Mouse (Mus musculus): ENCODE results near the gene Trp53. TPM values are rescaled to one million over a fixed set of nuclear protein-coding genes. Genes with fewer than 3 reads are reported as not detected.
"Not testable (repeated sequence)": the region's sequence is repeated elsewhere in the genome, so short reads cannot be mapped to it uniquely, and the experiment has no call there.

The Trp53 gene
- polyA plus RNA-seq, 1 experiment from 2014 or later, result 77.6 TPM

- peaks cover 35% of the 10 kb centered on the region for H3K4me1 ChIP-seq (replicated peaks)
- H3K4me2 ChIP-seq, result peak overlapping the region; percentile 99
- H3K9ac ChIP-seq, result peak overlapping the region; percentile 89
- WGBS, result under 1% methylated on average over 67 of the region's 73 CpGs
- peaks cover 5% of the 10 kb centered on the region; the same call in 1 of the 2 replicates for H3K27me3 ChIP-seq
- H3K9me3 ChIP-seq, result no peaks in the 10 kb centered on the region
- peak overlapping the region; percentile 70 for H3K27ac ChIP-seq (replicated peaks)
- peaks cover 17% of the 10 kb centered on the region for H3K36me3 ChIP-seq
- H3K4me3 ChIP-seq, result peak overlapping the region; percentile 71
- ATAC-seq (ENCODE audit: low read depth), result peak; percentile 52
Observed at GRCm38 (mm10) chr11:69604795-69605664, 24.9 kb downstream of the Trp53 start.

DNA sequence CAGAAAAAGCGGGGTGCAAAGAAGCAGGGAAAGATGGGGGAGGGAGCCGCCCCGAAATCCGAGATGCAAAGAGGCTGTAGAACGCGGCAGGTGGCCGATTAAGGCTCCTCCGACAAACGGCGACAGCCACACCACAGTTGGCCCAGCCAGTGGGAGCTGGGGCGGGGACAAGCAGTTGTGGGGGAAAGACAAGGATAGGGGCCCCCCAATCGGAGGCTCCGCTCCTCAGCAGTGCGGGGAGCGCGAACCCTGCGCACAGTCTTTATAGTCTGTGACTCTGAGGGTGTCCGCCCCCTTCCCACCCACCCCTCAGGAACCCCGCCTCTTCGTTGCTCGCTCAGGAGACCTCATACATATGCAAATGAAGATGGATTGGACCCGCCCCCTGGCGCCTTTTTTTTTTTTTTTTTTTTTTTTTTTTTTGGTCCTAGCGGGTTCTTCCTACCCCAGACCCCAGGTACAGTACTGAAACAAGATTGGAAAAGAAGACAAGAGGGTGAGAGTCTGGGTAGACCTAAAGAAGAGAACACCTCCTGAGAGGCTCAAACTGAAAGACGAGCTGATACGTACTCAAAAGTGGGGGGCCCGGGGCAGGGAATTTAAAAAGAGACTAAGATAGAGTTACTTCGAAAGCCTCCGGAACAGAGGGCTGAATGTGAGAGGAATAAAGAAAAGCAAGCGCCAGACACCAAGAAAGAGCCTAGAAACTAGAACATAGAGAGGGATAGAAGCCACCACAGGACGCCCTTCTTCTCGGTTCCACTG is 25.7 kb downstream of the Trp53 start, which contains the start of gene Atp1b2:
Gene Atp1b2, minus strand, starts transcription at position 217 of the 765 bp plus-strand sequence.
- H3K4me2 ChIP-seq, result peak within 1 kb of the TSS; percentile 99
- peak; percentile 89 for ATAC-seq (ENCODE audit: low read depth)
- peaks cover 26% of the 10 kb centered on the region for H3K4me1 ChIP-seq (replicated peaks)
- peak within 1 kb of the TSS; percentile 71 for H3K4me3 ChIP-seq
- H3K27me3 ChIP-seq, result peaks cover 5% of the 10 kb centered on the region; the same call in 1 of the 2 replicates
- peak within 1 kb of the TSS; percentile 89 for H3K9ac ChIP-seq
- 2% methylated on average over 29 of the region's 32 CpGs for WGBS
- peaks cover 15% of the 10 kb centered on the region for H3K36me3 ChIP-seq
- no peaks in the 10 kb centered on the region for H3K9me3 ChIP-seq
- peak within 1 kb of the TSS; percentile 70 for H3K27ac ChIP-seq (replicated peaks)

- no peak for ATAC-seq (ENCODE audit: low read depth)
- peaks cover 26% of the 10 kb centered on the region for H3K4me1 ChIP-seq (replicated peaks)
- H3K4me3 ChIP-seq, result peak overlapping the region; percentile 71; the same call in 1 of the 2 replicates
- WGBS, result 63% methylated on average over 2 of the region's 2 CpGs
- H3K36me3 ChIP-seq, result peaks cover 13% of the 10 kb centered on the region
- peaks cover 5% of the 10 kb centered on the region; the same call in 1 of the 2 replicates for H3K27me3 ChIP-seq
- no peak overlapping the region for H3K9ac ChIP-seq
- no peak overlapping the region for H3K27ac ChIP-seq (replicated peaks)
- H3K9me3 ChIP-seq, result no peaks in the 10 kb centered on the region
- H3K4me2 ChIP-seq, result peak overlapping the region; percentile 99
Observed at GRCm38 (mm10) chr11:69606491-69606795, 26.3 kb downstream of the Trp53 start.

- Histone ChIP-seq H3K9ac (no peak overlapping the region), H3K9me3 (no peaks in the 10 kb centered on the region), H3K4me1 (replicated peaks) (peaks cover 22% of the 10 kb centered on the region), H3K36me3 (peaks cover 9% of the 10 kb centered on the region), H3K27ac (replicated peaks) (no peak overlapping the region), H3K4me3 (no peak overlapping the region), H3K4me2 (no peak overlapping the region), H3K27me3 (peaks cover 5% of the 10 kb centered on the region; the same call in 1 of the 2 replicates)
- WGBS, result 77% methylated on average over 2 of the region's 2 CpGs
- ATAC-seq (ENCODE audit: low read depth), result no peak
Observed at GRCm38 (mm10) chr11:69606832-69607231, 26.7 kb downstream of the Trp53 start.

GRCm38 (mm10) chr11:69608525-69608924 is 28.4 kb downstream of the Trp53 start:
- no peak overlapping the region for H3K27ac ChIP-seq (replicated peaks)
- H3K36me3 ChIP-seq, result no peaks in the 10 kb centered on the region
- H3K4me1 ChIP-seq (replicated peaks), result peaks cover 20% of the 10 kb centered on the region
- H3K27me3 ChIP-seq, result peaks cover 5% of the 10 kb centered on the region; the same call in 1 of the 2 replicates
- no peaks in the 10 kb centered on the region for H3K9me3 ChIP-seq
- no peak for ATAC-seq (ENCODE audit: low read depth)
- WGBS, result 89% methylated on average over 3 of the region's 3 CpGs
- H3K4me2 ChIP-seq, result no peak overlapping the region
- no peak overlapping the region for H3K4me3 ChIP-seq
- H3K9ac ChIP-seq, result no peak overlapping the region

DNA sequence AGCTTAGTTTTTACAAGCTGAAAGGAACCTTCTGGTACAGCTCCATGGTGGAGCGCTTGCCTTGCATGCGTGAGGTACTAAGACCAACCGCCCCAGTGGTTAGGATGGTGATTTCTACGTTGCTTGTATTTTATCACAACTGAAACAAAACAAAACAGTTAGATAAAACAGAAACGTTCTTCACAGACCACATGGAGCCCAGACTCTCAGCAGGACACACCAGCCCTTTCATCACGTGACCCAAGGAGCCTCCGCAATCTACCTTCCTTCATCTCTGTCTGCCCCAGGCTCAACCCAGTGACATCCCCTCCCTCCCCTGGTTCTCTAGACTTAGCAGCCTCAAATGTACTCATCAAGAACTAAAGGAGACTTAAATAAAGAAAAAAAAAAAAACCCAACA is 29.3 kb downstream of the Trp53 start:
- 59% methylated on average over 7 of the region's 7 CpGs for WGBS
- Histone ChIP-seq H3K4me3 (no peak overlapping the region), H3K4me1 (replicated peaks) (peaks cover 16% of the 10 kb centered on the region), H3K27ac (replicated peaks) (no peak overlapping the region), H3K27me3 (no peaks in the 10 kb centered on the region), H3K9ac (no peak overlapping the region), H3K36me3 (no peaks in the 10 kb centered on the region), H3K9me3 (no peaks in the 10 kb centered on the region), H3K4me2 (no peak overlapping the region)
- ATAC-seq (ENCODE audit: low read depth), result no peak

DNA sequence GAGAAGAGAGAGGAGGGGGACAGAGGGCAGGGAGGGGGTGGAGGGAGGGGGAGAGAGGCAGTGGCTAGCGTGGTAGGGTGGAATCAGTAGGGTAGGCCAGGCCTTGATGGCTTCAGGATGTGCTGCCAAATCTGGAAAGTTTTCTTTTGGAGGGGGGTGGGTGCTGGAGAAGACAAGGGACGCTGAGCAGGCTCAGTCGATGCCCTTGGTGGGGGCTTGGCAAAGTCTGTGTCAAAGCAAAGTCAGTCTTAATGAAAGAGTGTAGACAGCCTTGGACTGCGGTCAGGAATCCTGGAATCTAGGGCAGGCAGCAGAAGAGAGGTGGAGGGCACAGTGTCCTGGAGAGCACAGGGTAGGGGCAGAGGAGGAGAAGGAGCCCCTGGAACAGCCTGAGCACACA is 30.7 kb downstream of the Trp53 start:
- no peak for ATAC-seq (ENCODE audit: low read depth)
- no peaks in the 10 kb centered on the region for H3K36me3 ChIP-seq
- H3K27me3 ChIP-seq, result peaks cover 8% of the 10 kb centered on the region; the same call in 1 of the 2 replicates
- H3K4me2 ChIP-seq, result no peak overlapping the region
- no peaks in the 10 kb centered on the region for H3K9me3 ChIP-seq
- H3K27ac ChIP-seq (replicated peaks), result no peak overlapping the region
- no peak overlapping the region for H3K9ac ChIP-seq
- WGBS, result 63% methylated on average over 4 of the region's 4 CpGs
- H3K4me3 ChIP-seq, result no peak overlapping the region
- peaks cover 9% of the 10 kb centered on the region for H3K4me1 ChIP-seq (replicated peaks)

DNA sequence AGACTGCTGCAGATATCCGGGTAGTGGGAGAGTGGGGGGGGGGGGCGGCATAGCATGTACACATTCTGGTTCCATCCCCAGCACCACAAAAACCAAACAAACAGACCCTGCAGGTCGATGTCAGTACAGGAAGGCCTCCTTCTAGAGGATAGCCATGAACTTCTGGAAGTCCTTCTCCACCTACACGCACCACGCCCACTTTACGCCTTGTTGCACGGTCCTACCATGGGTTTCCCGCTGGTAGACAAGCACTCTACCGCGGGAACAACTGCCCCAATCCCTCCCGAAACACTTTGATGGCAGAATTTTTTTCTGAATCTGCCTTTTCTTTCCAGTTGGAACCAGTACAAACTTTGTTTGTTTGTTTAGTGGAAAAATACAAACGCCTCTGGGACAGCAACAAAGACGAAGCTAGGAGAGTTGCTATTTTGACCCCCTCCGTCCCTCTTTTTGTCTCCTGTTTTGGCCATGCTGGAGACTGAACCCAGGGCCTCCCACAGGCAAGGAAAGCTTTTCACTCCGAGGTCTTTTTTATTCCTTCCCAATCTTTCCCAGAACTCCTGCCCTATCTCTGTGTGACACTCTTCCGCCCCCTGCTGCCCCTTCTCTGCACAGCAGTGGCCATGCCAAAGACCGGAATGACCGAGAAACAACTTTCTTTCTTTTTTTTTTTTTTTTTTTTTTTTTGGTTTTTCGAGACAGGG is 33.5 kb downstream of the Trp53 start:
- 8% methylated on average over 19 of the region's 19 CpGs for WGBS
- Histone ChIP-seq H3K27ac (replicated peaks) (no peak overlapping the region), H3K36me3 (no peaks in the 10 kb centered on the region), H3K4me1 (replicated peaks) (peaks cover 5% of the 10 kb centered on the region), H3K9me3 (no peaks in the 10 kb centered on the region), H3K9ac (no peak overlapping the region), H3K27me3 (peaks cover 12% of the 10 kb centered on the region; the same call in 1 of the 2 replicates), H3K4me2 (peak overlapping the region; percentile 32), H3K4me3 (no peak overlapping the region)
- ATAC-seq (ENCODE audit: low read depth), result no peak

DNA sequence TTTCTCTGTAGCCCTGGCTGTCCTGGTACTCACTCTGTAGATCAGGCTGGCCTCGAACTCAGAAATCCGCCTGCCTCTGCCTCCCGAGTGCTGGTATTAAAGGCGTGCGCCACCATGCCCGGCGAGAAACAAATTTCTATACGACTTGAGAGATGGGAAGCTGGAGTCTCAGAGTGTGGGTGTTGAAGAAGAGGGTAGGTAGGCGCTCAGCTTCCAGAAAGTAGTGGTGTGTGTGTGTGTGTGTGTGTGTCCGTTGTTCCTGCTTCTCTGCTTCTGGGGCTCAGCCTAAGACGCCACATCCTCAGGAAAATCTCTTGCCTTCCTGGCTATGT is 34.1 kb downstream of the Trp53 start:
- not testable (repeated sequence) for ATAC-seq (ENCODE audit: low read depth); H3K36me3 ChIP-seq; H3K27ac ChIP-seq (replicated peaks); H3K9ac ChIP-seq; H3K4me1 ChIP-seq (replicated peaks); H3K4me2 ChIP-seq; H3K9me3 ChIP-seq; H3K4me3 ChIP-seq
- H3K27me3 ChIP-seq, result peaks cover 12% of the 10 kb centered on the region; the same call in 1 of the 2 replicates
- WGBS, result 60% methylated on average over 11 of the region's 11 CpGs

- peak overlapping the region; percentile 47; the same call in 1 of the 2 replicates for H3K9ac ChIP-seq
- no peak for ATAC-seq (ENCODE audit: low read depth)
- no peak overlapping the region for H3K4me3 ChIP-seq
- 54% methylated on average over 10 of the region's 10 CpGs for WGBS
- peaks cover 5% of the 10 kb centered on the region for H3K4me1 ChIP-seq (replicated peaks)
- H3K9me3 ChIP-seq, result no peaks in the 10 kb centered on the region
- peaks cover 12% of the 10 kb centered on the region; the same call in 1 of the 2 replicates for H3K27me3 ChIP-seq
- no peak overlapping the region for H3K4me2 ChIP-seq
- no peak overlapping the region for H3K27ac ChIP-seq (replicated peaks)
- H3K36me3 ChIP-seq, result no peaks in the 10 kb centered on the region
Observed at GRCm38 (mm10) chr11:69616781-69617180, 36.6 kb downstream of the Trp53 start.

DNA sequence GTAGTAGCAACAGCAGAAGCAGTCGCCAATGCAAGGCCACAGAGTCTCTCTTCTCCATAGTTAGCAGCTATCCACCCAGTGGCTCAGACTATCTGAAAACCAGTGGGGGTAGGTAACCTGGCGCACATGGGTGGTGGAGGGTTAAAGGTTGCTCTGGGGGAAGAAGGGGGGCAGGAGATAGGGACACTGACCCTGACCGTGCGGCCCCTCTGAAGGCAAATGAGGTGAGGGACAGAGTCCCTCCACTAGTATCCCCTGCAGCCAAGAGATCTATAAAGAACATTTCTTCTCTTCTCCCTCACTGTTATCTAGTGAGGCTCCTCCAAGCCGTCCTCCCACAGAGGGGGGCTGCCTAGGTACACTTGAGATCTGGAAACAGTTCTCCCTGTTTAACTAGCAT is 37.6 kb downstream of the Trp53 start, which contains the start of gene Shbg:
Gene Shbg, minus strand, starts transcription at position 101 of the 400 bp plus-strand sequence.
- Histone ChIP-seq H3K4me3 (no peak within 1 kb of the TSS), H3K4me1 (replicated peaks) (peaks cover 11% of the 10 kb centered on the region), H3K36me3 (no peaks in the 10 kb centered on the region), H3K27ac (replicated peaks) (no peak within 1 kb of the TSS), H3K9me3 (no peaks in the 10 kb centered on the region), H3K9ac (peak within 1 kb of the TSS; percentile 47; the same call in 1 of the 2 replicates), H3K27me3 (peaks cover 12% of the 10 kb centered on the region; the same call in 1 of the 2 replicates), H3K4me2 (no peak within 1 kb of the TSS)
- WGBS, result 76% methylated on average over 5 of the region's 5 CpGs
- ATAC-seq (ENCODE audit: low read depth), result no peak

All from neural tube, embryonic 13.5 days (tissue).